Mouse (Mus musculus): ENCODE measurements around the gene Tom1l2.

DNA sequence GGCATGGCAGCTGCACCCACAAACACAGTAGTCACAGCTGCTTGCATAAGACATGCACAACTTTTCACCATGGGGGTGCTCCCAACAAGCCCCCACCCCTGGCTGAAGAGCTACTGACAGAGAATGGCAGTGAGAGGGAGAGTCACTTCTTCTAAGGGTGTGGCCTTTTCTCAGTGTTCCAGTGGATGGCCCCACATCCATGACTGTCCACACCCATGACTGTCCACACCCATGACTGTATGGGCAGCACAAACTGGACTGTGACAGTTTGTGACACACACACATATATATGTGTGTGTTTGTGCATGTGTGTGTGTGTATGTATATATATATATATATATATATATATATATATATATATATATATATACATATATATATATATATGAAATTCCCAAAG lies 42.8 kb downstream of the Tom1l2 start:
- TF ChIP-seq CTCF (IDR thresholded peaks at IDR 0.05; ENCODE audit: borderline replicate concordance, insufficient read depth, low read depth, low read length) (no peak), POLR2A (IDR thresholded peaks at IDR 0.05; ENCODE audit: borderline replicate concordance, insufficient read depth, low read length) (no peak)
